Mouse (Mus musculus) MEL (cell line): Measurements from ENCODE around the gene Calm3. TPM values are rescaled to one million over a fixed set of nuclear protein-coding genes. Genes with fewer than 3 reads are reported as not detected.

Experiments
- DNase-seq: peaks from one replicate; pipeline ENCODE4 v3.0.0; 2011; ENCODE audit warnings: low read depth, low spot score
- H3K27ac ChIP-seq: 2 replicates; pipeline ENCODE4 v1.5.1; 2012; ENCODE audit warnings: low read depth, mild to moderate bottlenecking, control low read depth, low read length, moderate library complexity; ENCODE audit not compliant: control insufficient read depth
- H3K27me3 ChIP-seq, 2 experiments: fragments of 150-350 bp in 1 of 2; sonication (generic) in 1 of 2; 2 replicates each; pipeline ENCODE4 v1.6.1; 2012; ENCODE audit warnings: low read length in 2 of 2, mild to moderate bottlenecking in 2 of 2, improper control_type of control experiment in 1 of 2, moderate library complexity in 1 of 2; ENCODE audit not compliant: insufficient read depth in 2 of 2, control insufficient read depth in 1 of 2
- H3K36me3 ChIP-seq, 2 experiments: 2 replicates each; pipeline ENCODE4 v1.6.1; 2012 to 2014; ENCODE audit warnings: low read length in 2 of 2, improper control_type of control experiment in 1 of 2, inconsistent platforms in 1 of 2, mild to moderate bottlenecking in 1 of 2; ENCODE audit not compliant: insufficient read depth in 2 of 2, control insufficient read depth in 1 of 2
- H3K4me1 ChIP-seq, 2 experiments: fragments of 150-350 bp in 1 of 2; sonication (generic) in 1 of 2; 2 replicates each; pipeline ENCODE4 v1.6.1; 2012; ENCODE audit warnings: low read length in 2 of 2, improper control_type of control experiment in 1 of 2, mild to moderate bottlenecking in 1 of 2; ENCODE audit not compliant: insufficient read depth in 2 of 2, control insufficient read depth in 1 of 2
- H3K4me3 ChIP-seq, 2 experiments: fragments of 150-350 bp in 1 of 2; sonication (generic) in 1 of 2; 2 replicates each; pipeline ENCODE4 v1.5.1; 2012; ENCODE audit warnings: low read depth in 2 of 2, low read length in 2 of 2, mild to moderate bottlenecking in 2 of 2, moderate library complexity in 2 of 2, control low read depth in 1 of 2, improper control_type of control experiment in 1 of 2; ENCODE audit not compliant: control insufficient read depth in 1 of 2, insufficient read depth in 1 of 2
- H3K79me2 ChIP-seq: 2 replicates; pipeline ENCODE4 v1.6.1; 2012; ENCODE audit warnings: mild to moderate bottlenecking, low read length, moderate library complexity; ENCODE audit not compliant: control insufficient read depth, poor library complexity, insufficient read depth
- H3K9ac ChIP-seq: 2 replicates; pipeline ENCODE4 v1.6.1; 2012; ENCODE audit warnings: low read depth, mild to moderate bottlenecking, control low read depth, low read length, moderate library complexity; ENCODE audit not compliant: control insufficient read depth, poor library complexity, severe bottlenecking
- H3K9me3 ChIP-seq: fragments of 150-350 bp; sonication (generic); replicated peaks from 2 replicates; pipeline ENCODE4 v1.6.1; 2012; ENCODE audit warnings: mild to moderate bottlenecking, low read length, improper control_type of control experiment, moderate library complexity; ENCODE audit not compliant: insufficient read depth
- BHLHE40 ChIP-seq: IDR thresholded peaks from 2 replicates; pipeline ENCODE4 v1.6.1; 2012; ENCODE audit warnings: low read depth, mild to moderate bottlenecking, inconsistent platforms, low read length, improper control_type of control experiment, borderline replicate concordance
- E2F4 ChIP-seq: IDR thresholded peaks from 2 replicates; pipeline ENCODE4 v1.6.1; 2011; ENCODE audit warnings: low read depth, low read length, improper control_type of control experiment, borderline replicate concordance
- GABPA ChIP-seq: IDR thresholded peaks from 2 replicates; pipeline ENCODE4 v1.6.1; 2012; ENCODE audit warnings: low read depth, mild to moderate bottlenecking, inconsistent platforms, low read length, improper control_type of control experiment, moderate library complexity
- JUND ChIP-seq: IDR thresholded peaks from 2 replicates; pipeline ENCODE4 v1.6.1; 2011; ENCODE audit warnings: low read depth, mild to moderate bottlenecking, improper control_type of control experiment, low read length
- MAFK ChIP-seq: IDR thresholded peaks from 2 replicates; pipeline ENCODE4 v1.6.1; 2011; ENCODE audit warnings: low read depth, mild to moderate bottlenecking, low read length, improper control_type of control experiment, borderline replicate concordance
- MAZ ChIP-seq: IDR thresholded peaks from 2 replicates; pipeline ENCODE4 v1.6.1; 2012; ENCODE audit warnings: low read depth, mild to moderate bottlenecking, inconsistent platforms, low read length, improper control_type of control experiment
- MYB ChIP-seq: IDR thresholded peaks from 2 replicates; pipeline ENCODE4 v1.6.1; 2011; ENCODE audit warnings: mild to moderate bottlenecking, low read depth, low read length, improper control_type of control experiment
- MYC ChIP-seq: IDR thresholded peaks from 2 replicates; pipeline ENCODE4 v1.6.1; 2011; ENCODE audit warnings: low read depth, mild to moderate bottlenecking, low read length, improper control_type of control experiment, moderate library complexity
- NELFE ChIP-seq: IDR thresholded peaks from 2 replicates; pipeline ENCODE4 v1.6.1; 2011; ENCODE audit warnings: low read depth, low read length, improper control_type of control experiment
- POLR2A ChIP-seq, 2 experiments: IDR thresholded peaks; 2 replicates each; pipeline ENCODE4 v1.6.1; 2011 to 2012; ENCODE audit warnings: low read length in 2 of 2, mild to moderate bottlenecking in 2 of 2, control low read depth in 1 of 2, improper control_type of control experiment in 1 of 2, low read depth in 1 of 2, moderate library complexity in 1 of 2; ENCODE audit not compliant: control insufficient read depth in 1 of 2, insufficient read depth in 1 of 2, poor library complexity in 1 of 2
- RCOR1 ChIP-seq: IDR thresholded peaks from 2 replicates; pipeline ENCODE4 v1.6.1; 2012; ENCODE audit warnings: low read depth, mild to moderate bottlenecking, inconsistent platforms, low read length, improper control_type of control experiment
- SMC3 ChIP-seq: IDR thresholded peaks from 2 replicates; pipeline ENCODE4 v1.6.1; 2011; ENCODE audit warnings: low read depth, low read length, improper control_type of control experiment
- TAL1 ChIP-seq: IDR thresholded peaks from 2 replicates; pipeline ENCODE4 v1.6.1; 2012; ENCODE audit warnings: mild to moderate bottlenecking, inconsistent platforms, low read length, moderate library complexity, mixed read lengths
- USF2 ChIP-seq, 2 experiments: IDR thresholded peaks; 2 replicates each; pipeline ENCODE4 v1.6.1; 2011 to 2012; ENCODE audit warnings: improper control_type of control experiment in 2 of 2, low read length in 2 of 2, borderline replicate concordance in 1 of 2, inconsistent platforms in 1 of 2, low read depth in 1 of 2, mild to moderate bottlenecking in 1 of 2; ENCODE audit not compliant: insufficient read depth in 1 of 2
- ZC3H11A ChIP-seq: IDR thresholded peaks from 2 replicates; pipeline ENCODE4 v1.6.1; 2012; ENCODE audit warnings: low read depth, mild to moderate bottlenecking, inconsistent platforms, low read length, improper control_type of control experiment
- ZMIZ1 ChIP-seq: IDR thresholded peaks from 2 replicates; pipeline ENCODE4 v1.6.1; 2012; ENCODE audit warnings: low read depth, mild to moderate bottlenecking, inconsistent platforms, low read length, improper control_type of control experiment, moderate library complexity
- polyA plus RNA-seq, 2 experiments: library from polyadenylated mRNA; stranded (reverse) in 1 of 2; unstranded in 1 of 2; fragments of >175 nt in 1 of 2; fragments of >200 nt in 1 of 2; gene quantifications; 2 replicates each; pipeline versions ENCODE4 v1.2.1 to v1.2.4; 2012; ENCODE audit warnings: low replicate concordance in 2 of 2, low read depth in 1 of 2; ENCODE audit not compliant: insufficient read length in 2 of 2, insufficient read depth in 1 of 2, missing spikeins in 1 of 2
- total RNA-seq: library from RNA; depleted of rRNA; stranded (reverse); fragments of 300-350 nt; gene quantifications from 2 replicates; pipeline ENCODE4 v1.2.3, GENCODE M21; 2012

Gene Calm3
- total and polyA plus RNA-seq, 3 experiments = 482 to 1,030 (median 515) TPM

GRCm38 (mm10) chr7:16949908-16950841 is 26.3 kb upstream of the Calm3 start (continued):
- TF ChIP-seq JUND (no peak), MAFK (no peak), MYC (no peak), ZC3H11A (peak; percentile 61), RCOR1 (no peak), TAL1 (no peak), MAZ (no peak), USF2 (IDR thresholded peaks at IDR 0.05; ENCODE audit: borderline replicate concordance in 1 of 2, insufficient read depth in 1 of 2, low read depth in 1 of 2, low read length in 2 of 2) (no peak), NELFE (peak; percentile 50; the same call in 1 of the 2 replicates), SMC3 (peak; percentile 56)
- TF ChIP-seq, all 39 proteins: peak for 11

- DNase-seq = no peak
- Histone ChIP-seq H3K9ac (no peak overlapping the region), H3K4me3 (no peak overlapping the region), H3K4me1 (peaks cover 0 to 5% of the 10 kb centered on the region in 2 experiments; a peak in 1 of 4 replicates), H3K79me2 (no peaks in the 10 kb centered on the region; the same call in 1 of the 2 replicates), H3K27me3 (no peaks in the 10 kb centered on the region), H3K36me3 (no peaks in the 10 kb centered on the region; a peak in 1 of 4 replicates), H3K27ac (no peak overlapping the region), H3K9me3 (no peaks in the 10 kb centered on the region)
- TF ChIP-seq USF2 (IDR thresholded peaks at IDR 0.05; ENCODE audit: borderline replicate concordance in 1 of 2, insufficient read depth in 1 of 2, low read depth in 1 of 2, low read length in 2 of 2) (no peak), RCOR1 (no peak), E2F4 (no peak), ZMIZ1 (no peak), MYB (no peak), JUND (no peak)
Measured at GRCm38 (mm10) chr7:16948923-16949458, 25.1 kb upstream of the Calm3 start.

- Histone ChIP-seq H3K9me3 (no peaks in the 10 kb centered on the region), H3K27me3 (no peaks in the 10 kb centered on the region), H3K9ac (no peak overlapping the region), H3K4me3 (no peak overlapping the region), H3K36me3 (no peaks in the 10 kb centered on the region; a peak in 1 of 4 replicates), H3K4me1 (peaks cover 0 to 5% of the 10 kb centered on the region in 2 experiments; a peak in 1 of 4 replicates), H3K27ac (no peak overlapping the region), H3K79me2 (no peaks in the 10 kb centered on the region; the same call in 1 of the 2 replicates)
- no peak for TF ChIP-seq GABPA
- no peak for TF ChIP-seq POLR2A (IDR thresholded peaks at IDR 0.05; ENCODE audit: control insufficient read depth in 1 of 2, insufficient read depth in 1 of 2, low read depth in 1 of 2, low read length in 2 of 2, poor library complexity in 1 of 2)
- TF ChIP-seq TAL1 = no peak
- TF ChIP-seq BHLHE40 = no peak
- DNase-seq = no peak
Measured at GRCm38 (mm10) chr7:16947959-16948361, 24.0 kb upstream of the Calm3 start.
